Mouse (Mus musculus): ENCODE results near the gene Slc29a1.

DNA sequence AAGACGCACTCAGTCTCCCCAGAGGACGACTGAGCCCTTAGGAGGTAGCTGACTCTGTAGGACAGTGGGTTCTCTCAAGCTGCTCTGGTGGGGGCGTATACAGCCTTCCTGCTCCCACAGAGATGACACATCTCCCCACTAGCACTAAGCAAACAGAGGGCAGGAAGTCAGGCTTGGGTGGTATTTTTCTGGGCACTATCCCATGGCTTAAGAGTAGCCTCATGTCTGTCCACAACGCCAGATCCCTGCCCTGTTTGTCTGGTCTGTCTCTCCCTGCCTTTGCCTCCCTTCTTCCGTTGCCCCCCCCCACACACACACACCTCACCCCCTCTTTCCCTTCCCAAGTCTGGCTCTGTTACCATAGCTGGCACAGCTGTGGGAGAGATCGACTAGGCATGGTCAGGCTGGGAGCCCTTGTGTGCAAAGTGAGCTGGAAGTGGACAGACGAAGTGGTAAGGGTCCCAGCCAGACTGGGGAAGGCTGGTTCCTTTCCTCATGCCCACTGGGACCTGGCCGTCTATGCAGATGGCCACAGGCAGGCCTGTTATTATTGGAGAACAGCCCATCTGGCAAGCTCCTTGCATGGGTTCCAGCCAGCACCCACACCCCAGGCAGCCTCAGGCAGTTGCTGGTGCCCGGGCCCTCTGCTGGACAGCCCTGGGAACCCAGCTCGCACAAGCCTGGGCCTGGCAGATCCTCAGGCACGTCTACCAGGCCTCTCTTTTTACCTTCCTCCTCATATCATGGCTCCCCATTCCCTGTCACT is 2.6 kb downstream of the Slc29a1 start:
- TF ChIP-seq CTCF (IDR thresholded peaks at IDR 0.05; ENCODE audit: extremely low read depth, insufficient read depth, low read length), result peak; percentile 35; the same call in 1 of the 2 replicates
- TF ChIP-seq POLR2A (IDR thresholded peaks at IDR 0.05; ENCODE audit: extremely low read depth, insufficient read depth, low read length), result no peak
